In the genomic region with DNA sequence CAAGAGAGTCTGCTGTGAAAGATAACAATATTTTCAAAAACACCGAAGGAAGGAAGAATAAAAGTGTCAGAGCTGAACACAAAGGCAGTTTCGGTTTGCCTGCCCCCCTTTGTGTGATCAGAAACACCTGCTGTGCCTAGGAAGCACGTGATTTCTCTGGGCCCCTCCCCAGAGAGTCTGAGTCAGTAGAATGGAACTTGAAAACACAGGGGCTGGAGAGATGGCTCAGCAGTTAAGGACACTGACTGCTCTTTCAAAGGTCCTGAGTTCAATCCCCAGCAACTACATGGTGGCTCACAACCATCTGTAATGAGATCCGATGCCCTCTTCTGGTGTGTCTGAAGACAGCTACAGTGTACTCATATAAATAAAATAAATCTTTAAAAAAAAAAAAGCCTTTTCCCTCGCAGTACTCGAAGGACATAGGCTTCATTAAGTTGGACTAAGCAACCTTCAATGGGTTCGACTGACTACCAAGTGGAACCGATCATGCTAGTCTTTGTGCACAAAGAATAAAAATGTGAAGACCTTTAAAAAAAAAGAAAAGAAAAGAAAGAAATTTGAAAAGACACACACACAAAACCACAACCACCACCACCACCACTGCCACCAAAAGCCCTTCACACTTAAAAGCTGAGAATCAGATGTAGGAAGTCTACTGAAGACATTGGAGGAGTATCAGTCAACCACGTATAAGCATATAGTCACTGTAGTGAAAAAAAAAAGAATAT, we compare ENCODE assay signal across 12 mouse cellular contexts.
DNase-seq lines count a peak whose midpoint lies in the region; TF ChIP-seq lines count a peak whose summit lies in the region.
"Had no signal": no experiment of that assay in that cellular context is flagged by ENCODE, and none has a peak within 500 bp of the region (broad histone marks: within the 10 kb centered on the region; RNA-seq: fewer than 3 reads in every experiment).

No protein-coding gene starts in this region.

- no peaks in the 10 kb centered on the region for H3K36me3 ChIP-seq in thymus, adult 2 months (ENCODE audit: control insufficient read depth, insufficient read depth, low read length)
- H3K36me3 ChIP-seq in heart, embryonic 10.5 days = no peaks in the 10 kb centered on the region
- H3K36me3 ChIP-seq: embryonic facial prominence, embryonic 15.5 days had no signal

- peaks cover 6% of the 10 kb centered on the region for H3K4me1 ChIP-seq in thymus, adult 2 months (replicated peaks; ENCODE audit: control insufficient read depth, insufficient read depth, low read length)
- no peaks in the 10 kb centered on the region for H3K4me1 ChIP-seq in heart, embryonic 10.5 days
- H3K4me1 ChIP-seq: embryonic facial prominence, embryonic 15.5 days had no signal

- WGBS in thymus, adult 2 months = 25% methylated on average over 9 of the region's 9 CpGs
- 57% methylated on average over 9 of the region's 9 CpGs for WGBS in heart, embryonic 10.5 days

- no peak for TF ChIP-seq CTCF in thymus, adult 2 months (IDR thresholded peaks at IDR 0.05; ENCODE audit: borderline replicate concordance, control insufficient read depth, extremely low read depth, insufficient read depth, low read length, poor library complexity)

- no peak for TF ChIP-seq POLR2A in thymus, adult 2 months (IDR thresholded peaks at IDR 0.05; ENCODE audit: control insufficient read depth, extremely low read depth, insufficient read depth, low read length, poor library complexity)

- no peak overlapping the region for H3K27ac ChIP-seq in thymus, adult 2 months (ENCODE audit: control insufficient read depth, insufficient read depth, low read length)
- no peak overlapping the region for H3K27ac ChIP-seq in heart, embryonic 10.5 days
- H3K27ac ChIP-seq: embryonic facial prominence, embryonic 15.5 days had no signal

- no peaks in the 10 kb centered on the region for H3K27me3 ChIP-seq in thymus, adult 2 months (ENCODE audit: control insufficient read depth, insufficient read depth, low read length)
- no peaks in the 10 kb centered on the region for H3K27me3 ChIP-seq in heart, embryonic 10.5 days (ENCODE audit: insufficient read depth, poor library complexity, severe bottlenecking)
- H3K27me3 ChIP-seq: embryonic facial prominence, embryonic 15.5 days had no signal

- H3K9me3 ChIP-seq in heart, embryonic 10.5 days = no peaks in the 10 kb centered on the region
- H3K9me3 ChIP-seq: embryonic facial prominence, embryonic 15.5 days had no signal

- H3K4me3 ChIP-seq in thymus, adult 2 months (ENCODE audit: control insufficient read depth, insufficient read depth, low read length) = no peak overlapping the region
- no peak overlapping the region for H3K4me3 ChIP-seq in heart, embryonic 10.5 days
- H3K4me3 ChIP-seq: embryonic facial prominence, embryonic 15.5 days had no signal

- DNase-seq in kidney, postnatal 4 days = peak; percentile 38
- DNase-seq in kidney, postnatal 25 days = no peak
- DNase-seq in ES-CJ7 (ENCODE audit: low read depth, low spot score) = peak; percentile 85
- DNase-seq in c-Kit-positive CD71-negative TER-119-negative erythroid progenitor cells, embryonic 14.5 days (ENCODE audit: low read depth) = peak; percentile 24
- peak; percentile 70 for DNase-seq in thymus, adult 2 months
- no peak for DNase-seq in cerebellum, postnatal 25 days
- DNase-seq in urinary bladder, postnatal 25 days (ENCODE audit: low spot score) = no peak
- DNase-seq in heart, embryonic 10.5 days (ENCODE audit: low spot score) = no peak
- DNase-seq: cerebellum, adult 11 months; kidney, postnatal 36 days; right cerebral cortex, adult 18-20 months had no signal

Comparison
In these comparisons a context has a peak if more than half of its experiments do, and no peak if none do; other contexts are left out.
1. DNase-seq: peak in kidney, postnatal 4 days (2 of 2), ES-CJ7 (single experiment), c-Kit-positive CD71-negative TER-119-negative erythroid progenitor cells, embryonic 14.5 days (single experiment) and thymus, adult 2 months (single experiment); none in kidney, postnatal 25 days (0 of 2), cerebellum, postnatal 25 days (0 of 2), urinary bladder, postnatal 25 days (single experiment) and heart, embryonic 10.5 days (single experiment).